In the genomic region with DNA sequence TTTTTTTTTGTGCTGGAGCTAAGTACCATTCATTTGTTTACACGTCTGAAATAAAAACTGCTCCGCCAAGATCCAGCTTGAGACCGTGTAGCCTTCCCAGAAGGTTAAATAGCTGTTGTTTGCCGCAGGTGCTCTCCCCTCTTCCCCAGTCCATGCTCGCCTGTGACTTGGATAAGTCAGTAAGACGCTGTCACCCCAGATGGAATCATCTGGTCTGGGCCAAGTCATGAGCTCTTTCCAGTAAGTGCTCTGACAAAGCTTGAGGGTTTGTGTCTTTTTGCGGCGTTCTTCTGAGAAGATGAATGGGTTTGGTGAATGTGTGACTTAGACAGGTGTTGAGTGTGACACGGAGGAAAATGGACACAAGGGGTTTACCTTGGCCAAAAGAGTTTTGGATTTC, we compare ENCODE assay signal across 7 mouse cellular contexts.
DNase-seq lines count a peak whose midpoint lies in the region; ATAC-seq and TF ChIP-seq lines count a peak whose summit lies in the region.

No protein-coding gene starts in this region.

- no peaks in the 10 kb centered on the region for H3K9me3 ChIP-seq in forebrain, embryonic 15.5 days
- no peaks in the 10 kb centered on the region for H3K9me3 ChIP-seq in limb, embryonic 11.5 days (ENCODE audit: control insufficient read depth, low read length)

- peak overlapping the region; percentile 49 for H3K4me2 ChIP-seq in forebrain, embryonic 15.5 days (replicated peaks)
- H3K4me2 ChIP-seq in limb, embryonic 11.5 days (ENCODE audit: low read depth, severe bottlenecking) = peak overlapping the region; percentile 80

- no peak overlapping the region; the same call in 1 of the 2 replicates for H3K9ac ChIP-seq in liver, adult 2 months (ENCODE audit: low read depth, low read length)
- H3K9ac ChIP-seq in forebrain, embryonic 15.5 days (replicated peaks) = peak overlapping the region; percentile 72
- H3K9ac ChIP-seq in limb, embryonic 11.5 days (ENCODE audit: low read length) = 0 out of 2 replicates have a peak overlapping the region, but pooled peaks have one; percentile 70

- no peak for TF ChIP-seq POLR2A in liver, adult 2 months (IDR thresholded peaks at IDR 0.05; ENCODE audit: extremely low read depth, insufficient read depth, low read length)
- no peak for TF ChIP-seq POLR2A in small intestine, adult 2 months (IDR thresholded peaks at IDR 0.05; ENCODE audit: low read depth, low read length)

- no peaks in the 10 kb centered on the region for H3K36me3 ChIP-seq in liver, adult 2 months (ENCODE audit: control insufficient read depth, insufficient read depth, low read length)
- no peaks in the 10 kb centered on the region for H3K36me3 ChIP-seq in forebrain, embryonic 15.5 days
- no peaks in the 10 kb centered on the region for H3K36me3 ChIP-seq in limb, embryonic 11.5 days (ENCODE audit: control insufficient read depth, insufficient read depth, low read length)
- no peaks in the 10 kb centered on the region for H3K36me3 ChIP-seq in small intestine, adult 2 months (ENCODE audit: control insufficient read depth, insufficient read depth, low read length)

- no peak for TF ChIP-seq CTCF in liver, adult 2 months (IDR thresholded peaks at IDR 0.05; ENCODE audit: low read depth, low read length)
- no peak for TF ChIP-seq CTCF in small intestine, adult 2 months (IDR thresholded peaks at IDR 0.05; ENCODE audit: extremely low read depth, insufficient read length, insufficient replicate concordance, low read depth, low read length)

- 34% methylated on average over 9 of the region's 9 CpGs for WGBS in liver, adult 2 months
- 10% methylated on average over 9 of the region's 9 CpGs for WGBS in forebrain, embryonic 15.5 days
- 51% methylated on average over 9 of the region's 9 CpGs for WGBS in limb, embryonic 11.5 days
- WGBS in small intestine, adult 2 months = 17% methylated on average over 9 of the region's 9 CpGs

- H3K27ac ChIP-seq in liver, adult 2 months (replicated peaks; ENCODE audit: insufficient read depth, low read depth, low read length) = peak overlapping the region; percentile 61
- H3K27ac ChIP-seq in forebrain, embryonic 15.5 days (replicated peaks) = peak overlapping the region; percentile 64
- H3K27ac ChIP-seq in limb, embryonic 11.5 days (replicated peaks; ENCODE audit: low read depth, low read length) = no peak overlapping the region
- H3K27ac ChIP-seq in small intestine, adult 2 months (ENCODE audit: insufficient read depth, low read depth, low read length) = no peak overlapping the region; the same call in 1 of the 2 replicates

- H3K4me1 ChIP-seq in liver, adult 2 months (ENCODE audit: control insufficient read depth, insufficient read depth, low read length) = peaks cover 14% of the 10 kb centered on the region; the same call in 1 of the 2 replicates
- H3K4me1 ChIP-seq in forebrain, embryonic 15.5 days = peaks cover 62% of the 10 kb centered on the region
- peaks cover 14% of the 10 kb centered on the region for H3K4me1 ChIP-seq in limb, embryonic 11.5 days (ENCODE audit: control insufficient read depth, insufficient read depth, low read length)
- no peaks in the 10 kb centered on the region for H3K4me1 ChIP-seq in small intestine, adult 2 months (ENCODE audit: control insufficient read depth, insufficient read depth, insufficient read length, low read length)

- DNase-seq in liver, adult 2 months (ENCODE audit: extremely low read depth, low read depth, low spot score) = peak; percentile 41
- no peak for DNase-seq in liver
- no peak for DNase-seq in limb, embryonic 11.5 days (ENCODE audit: low spot score)
- DNase-seq in urinary bladder, postnatal 4 days (ENCODE audit: low spot score in 2 of 2) = no peak
- DNase-seq in layer of hippocampus, adult 9-11 months = no peak

- ATAC-seq in forebrain, embryonic 15.5 days (replicated peaks) = no peak
- no peak for ATAC-seq in limb, embryonic 11.5 days (ENCODE audit: insufficient number of reproducible peaks, low FRiP score, low TSS enrichment, low read depth)

- H3K79me2 ChIP-seq in liver, adult 2 months (ENCODE audit: control insufficient read depth, insufficient read depth, low read length) = peaks cover 5% of the 10 kb centered on the region; the same call in 1 of the 2 replicates

- peak overlapping the region; percentile 31 for H3K4me3 ChIP-seq in liver, adult 2 months (ENCODE audit: insufficient read depth, low read depth, low read length)
- peak overlapping the region; percentile 47 for H3K4me3 ChIP-seq in forebrain, embryonic 15.5 days
- peak overlapping the region; percentile 43 for H3K4me3 ChIP-seq in limb, embryonic 11.5 days (ENCODE audit: low read depth, low read length)
- H3K4me3 ChIP-seq in small intestine, adult 2 months (ENCODE audit: low read depth, low read length) = 0 out of 2 replicates have a peak overlapping the region, but pooled peaks have one; percentile 6

- no peaks in the 10 kb centered on the region for H3K27me3 ChIP-seq in liver, adult 2 months (ENCODE audit: control insufficient read depth, insufficient read depth, low read length)
- no peaks in the 10 kb centered on the region for H3K27me3 ChIP-seq in forebrain, embryonic 15.5 days
- no peaks in the 10 kb centered on the region for H3K27me3 ChIP-seq in limb, embryonic 11.5 days (ENCODE audit: control insufficient read depth, insufficient read depth, low read length)
- H3K27me3 ChIP-seq in small intestine, adult 2 months (ENCODE audit: control insufficient read depth, insufficient read depth, low read length) = no peaks in the 10 kb centered on the region

Comparison
In these comparisons a context has a peak if more than half of its experiments do, and no peak if none do; other contexts are left out.
1. H3K27ac ChIP-seq: peak in liver, adult 2 months (single experiment) and forebrain, embryonic 15.5 days (single experiment); none in limb, embryonic 11.5 days (single experiment) and small intestine, adult 2 months (single experiment).
2. Peak in every context shown above with its lines, with median percentiles within 50 percentile points of each other: H3K4me3 ChIP-seq.